Mouse (Mus musculus): Measurements from ENCODE around the gene Psmd13.

The Psmd13 gene

DNA sequence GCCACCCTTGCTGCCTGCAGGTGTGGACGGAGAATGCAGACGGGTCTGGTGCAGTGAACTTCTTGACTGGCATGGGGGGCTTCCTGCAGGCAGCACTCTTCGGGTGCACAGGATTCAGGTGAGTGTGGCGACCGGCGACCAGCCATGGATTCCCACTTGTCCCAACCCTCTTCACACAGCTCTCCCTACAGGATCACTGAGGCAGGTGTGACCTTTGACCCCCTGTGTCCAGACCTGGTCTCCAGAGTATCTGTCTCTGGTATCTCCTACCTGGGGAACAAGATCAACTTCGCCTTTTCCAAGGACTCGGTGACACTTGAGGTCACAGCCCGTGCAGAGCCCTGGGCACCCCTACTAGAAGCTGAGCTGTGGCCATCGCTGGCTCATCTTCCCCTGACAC lies 64.5 kb downstream of the Psmd13 start:
- no peak for DNase-seq

GRCm38 (mm10) chr7:140946980-140947379 lies 65.2 kb downstream of the Psmd13 start:
- no peak for DNase-seq

GRCm38 (mm10) chr7:140948161-140948560 lies 66.4 kb downstream of the Psmd13 start:
- no peak for DNase-seq
